Mouse (Mus musculus) C2C12 (cell line): ENCODE measurements at regions not wholly inside any gene's neighbourhood (a gene's known extent, or its start where the extent isn't known, plus 50 kb on each side); places are given as distances from the start of the nearest gene placed in this dataset.

Experiments
- CEBPB ChIP-seq: IDR thresholded peaks from one replicate; pipeline ENCODE4 v1.6.1; 2011; ENCODE audit warnings: low read depth, mild to moderate bottlenecking, control low read depth, moderate library complexity
- CTCF ChIP-seq: IDR thresholded peaks from one replicate; pipeline ENCODE4 v1.5.1; 2011; ENCODE audit not compliant: control insufficient read depth, insufficient read depth, insufficient read length
- MAX ChIP-seq: IDR thresholded peaks from one replicate; pipeline ENCODE4 v1.6.1; 2011; ENCODE audit warnings: mild to moderate bottlenecking, control low read depth
- MYOD1 ChIP-seq: IDR thresholded peaks from one replicate; pipeline ENCODE4 v1.6.1; 2011; ENCODE audit warnings: low read depth; ENCODE audit not compliant: control insufficient read depth, insufficient read length
- USF1 ChIP-seq: IDR thresholded peaks from one replicate; pipeline ENCODE4 v1.6.1; 2011; ENCODE audit warnings: low read depth, mild to moderate bottlenecking, control low read depth, moderate library complexity

DNA sequence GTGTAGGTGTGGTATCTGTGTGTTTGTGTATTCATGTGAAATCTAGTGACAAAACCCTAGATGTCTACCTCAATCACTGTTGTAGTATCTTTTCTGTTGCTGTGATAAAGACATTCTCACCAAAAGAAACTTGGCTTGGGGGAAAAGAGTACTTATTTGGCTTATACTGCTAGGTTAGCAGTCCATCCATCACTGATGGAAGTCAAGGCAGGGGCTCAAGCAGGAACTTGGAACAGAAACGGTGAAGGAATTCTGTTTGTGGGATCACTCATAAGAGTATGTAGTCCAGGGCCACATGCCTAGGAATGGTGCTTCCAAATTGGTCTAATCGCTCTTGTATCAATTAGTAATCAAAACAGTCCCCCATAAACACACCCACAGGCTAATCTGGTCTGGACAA, 423.6 kb downstream of the Actr3 start:
- TF ChIP-seq USF1 (no peak), CTCF (no peak), MAX (no peak), MYOD1 (no peak), CEBPB (no peak)
